Mouse (Mus musculus) spleen, adult 2 months (tissue): ENCODE data around the gene Trim65.

Experiments
- CTCF ChIP-seq: fragments of 200-500 bp; IDR thresholded peaks from 2 replicates; pipeline ENCODE4 v1.5.1; 2011; ENCODE audit warnings: mild to moderate bottlenecking, inconsistent platforms; ENCODE audit not compliant: insufficient read depth, insufficient read length, insufficient replicate concordance; ENCODE audit errors: extremely low read depth
- POLR2A ChIP-seq: fragments of 200-500 bp; IDR thresholded peaks from 2 replicates; pipeline ENCODE4 v1.6.1; 2011; ENCODE audit warnings: low read depth, low read length, inconsistent platforms

DNA sequence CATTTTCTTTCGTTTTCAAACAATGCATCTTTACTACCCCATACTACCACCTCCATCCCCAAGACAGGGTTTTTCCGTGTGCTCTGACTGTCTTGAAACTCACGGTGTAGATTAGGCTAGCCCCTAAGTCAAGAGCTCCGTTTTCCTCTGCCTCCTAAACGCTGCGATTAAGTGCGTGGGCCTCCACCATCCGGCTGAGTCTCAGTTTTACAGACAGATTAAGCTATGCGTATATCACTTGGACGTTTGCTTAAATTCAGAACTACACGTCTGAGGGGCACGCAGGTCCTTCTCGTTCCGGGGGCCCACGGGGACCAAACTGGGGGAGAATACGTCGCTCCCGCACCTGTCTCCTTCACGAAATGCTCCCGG, 7.2 kb upstream of the Trim65 start:
- TF ChIP-seq POLR2A (no peak), CTCF (no peak)
